Mouse (Mus musculus) T-helper 17 cell (primary cell): ENCODE measurements at regions not wholly inside any gene's neighbourhood (a gene's known extent, or its start where the extent isn't known, plus 50 kb on each side); places are given as distances from the start of the nearest gene placed in this dataset.

ENCODE experiments used
- in situ Hi-C, 2 experiments: fragments of 300-600 bp; cut with MboI, MseI; formaldehyde crosslinking; loops; 1 replicate in 1 of 2; 2 replicates in 1 of 2; pipeline ENCODE4 v1.15.1; 2025; ENCODE audit warnings: high pct_unique_total_duplicates in 2 of 2

DNA sequence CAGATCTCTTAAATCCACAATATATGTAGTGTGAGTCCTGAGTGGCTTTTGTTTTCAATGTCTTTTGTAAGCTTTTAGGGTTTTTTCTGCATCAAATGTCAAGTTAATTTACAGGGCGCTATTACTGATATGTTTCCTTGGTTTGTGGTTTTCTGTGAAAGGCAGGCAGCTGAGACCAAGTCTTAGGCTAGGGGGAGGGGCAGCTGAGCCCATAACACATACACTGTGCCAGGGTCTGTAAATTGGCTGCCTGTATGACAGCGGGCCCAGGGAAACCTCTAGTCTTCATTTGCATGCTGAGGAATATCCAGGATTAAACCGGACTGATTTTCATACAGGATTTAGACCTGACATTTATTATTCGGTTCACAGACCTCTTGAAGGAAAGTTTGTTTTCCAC lies 353.2 kb upstream of the Tmem161b start:
- in situ Hi-C loops, result no loop called here

DNA sequence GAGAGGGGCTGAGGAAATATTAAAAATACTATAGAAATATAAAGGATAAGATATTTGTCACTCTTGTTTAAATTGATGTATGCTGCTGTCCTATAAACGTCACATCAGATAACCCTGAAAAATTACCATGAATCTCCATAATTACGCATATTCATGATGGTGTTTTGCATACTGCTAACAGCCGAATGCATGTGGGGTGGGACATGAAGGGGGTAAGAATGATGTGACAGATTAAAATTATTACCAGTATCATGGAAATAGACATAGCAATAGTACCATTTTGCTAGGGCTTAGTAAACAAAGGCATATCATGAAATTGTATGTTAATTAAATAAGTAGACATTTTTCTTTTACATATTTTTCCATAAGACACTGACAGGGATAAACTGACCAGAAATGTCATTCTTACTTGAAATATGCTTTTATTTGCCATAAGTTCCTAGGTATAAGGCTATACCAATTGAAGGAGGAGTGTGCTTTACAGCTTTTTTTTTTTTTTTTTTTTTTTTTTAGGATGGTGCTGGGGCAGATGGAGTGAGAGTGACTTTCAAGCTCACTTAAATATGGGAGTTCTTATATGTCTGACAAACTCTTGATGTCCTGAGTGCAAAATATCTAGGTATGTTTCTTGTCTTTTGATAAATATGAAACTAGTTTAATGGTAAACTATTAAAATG lies 349.8 kb upstream of the Tmem161b start:
- in situ Hi-C loops, result no loop called here

DNA sequence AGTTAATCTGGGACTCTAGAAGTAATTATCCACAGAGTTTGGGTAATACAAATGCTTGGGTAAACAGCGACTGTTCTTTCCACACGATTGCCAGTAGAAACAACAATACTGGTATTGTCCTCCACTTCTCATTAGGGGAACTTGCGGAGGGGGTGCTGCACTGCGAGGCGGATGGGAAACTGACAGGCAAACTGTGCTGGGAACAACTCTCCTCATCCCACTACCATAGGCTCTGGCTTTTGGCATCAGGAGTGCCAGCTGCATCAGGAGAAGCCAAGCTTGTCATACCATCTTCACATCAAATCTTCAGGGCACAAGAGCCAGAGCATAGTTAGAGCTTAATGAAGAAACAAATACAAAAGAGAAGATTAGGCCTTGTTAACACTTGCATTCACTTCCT lies 349.2 kb upstream of the Tmem161b start:
- in situ Hi-C loops, result no loop called here

DNA sequence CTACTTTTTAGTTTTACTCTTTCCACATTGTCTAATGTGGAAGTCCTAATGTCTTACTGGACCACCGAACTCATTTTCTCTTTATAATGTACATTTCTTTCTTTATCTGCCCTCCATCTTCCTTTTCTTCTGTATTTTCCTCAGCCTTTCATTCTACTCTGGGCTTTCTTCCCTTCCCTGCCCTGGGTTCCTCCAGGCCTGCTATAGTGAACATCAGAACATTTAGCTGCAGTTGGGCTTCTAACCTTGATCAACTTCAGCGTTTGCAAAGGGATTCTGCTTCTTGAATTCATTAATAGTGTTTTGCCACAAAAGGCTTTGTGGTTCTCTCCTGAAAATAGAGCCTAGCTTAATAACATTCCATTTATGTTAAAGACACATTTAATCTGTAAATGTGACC lies 342.5 kb upstream of the Tmem161b start:
- in situ Hi-C loops, result no loop called here

DNA sequence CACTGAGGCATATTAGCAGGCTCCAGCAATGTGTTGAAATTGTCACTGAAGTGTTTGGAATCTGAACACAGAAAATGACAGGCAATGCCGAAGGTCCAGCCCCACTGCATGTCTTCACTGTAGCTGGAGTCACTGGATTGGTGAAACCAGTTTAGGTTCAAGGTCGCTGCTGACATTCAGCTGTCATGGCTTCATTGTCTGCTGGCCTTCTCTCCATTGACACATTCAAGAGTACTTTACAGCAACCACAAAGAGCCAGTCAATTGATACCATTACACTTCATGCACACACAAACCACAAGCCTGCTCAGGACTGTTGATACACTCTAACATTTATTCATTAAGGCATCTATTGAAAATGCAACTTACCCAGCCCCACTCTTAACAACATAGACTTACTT lies 341.8 kb upstream of the Tmem161b start:
- in situ Hi-C loops, result no loop called here

DNA sequence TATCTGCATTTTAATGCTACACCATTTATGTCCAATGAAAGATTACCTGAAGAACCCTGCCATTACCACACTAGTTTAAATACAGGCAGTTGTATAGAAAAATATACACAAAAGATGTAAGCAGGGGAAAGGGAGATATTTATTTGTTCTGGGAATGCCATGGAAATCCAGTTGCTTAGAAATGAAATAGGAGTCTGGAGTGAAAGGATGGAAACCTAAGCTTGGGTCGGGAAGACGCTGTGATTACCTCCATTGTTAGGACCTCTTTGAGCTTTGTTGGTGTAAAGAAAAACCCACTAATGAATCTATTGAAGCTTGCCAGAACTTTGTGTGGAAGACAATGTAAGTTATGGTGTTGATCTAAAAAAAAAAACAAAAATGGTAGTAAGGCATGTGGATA lies 341.3 kb upstream of the Tmem161b start:
- in situ Hi-C loops, result no loop called here

DNA sequence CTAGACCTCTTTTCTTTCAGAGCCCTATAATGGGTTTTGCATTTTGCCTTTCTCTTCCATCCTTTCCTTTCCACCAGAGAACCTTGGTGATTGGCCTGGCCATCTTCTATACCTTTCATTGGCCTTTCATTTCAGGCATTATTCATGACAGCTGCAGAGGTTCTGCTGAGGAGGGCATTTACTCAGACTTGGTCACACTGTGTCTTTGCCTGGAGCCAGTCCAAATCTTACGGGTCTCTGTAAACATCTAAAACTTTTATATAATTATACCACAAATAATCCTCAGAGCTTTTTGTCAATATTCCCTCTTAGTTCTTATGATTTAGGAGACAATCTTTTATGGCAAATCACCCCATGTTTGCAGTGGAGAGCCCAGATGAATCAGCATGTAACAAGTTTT lies 339.3 kb upstream of the Tmem161b start:
- in situ Hi-C loops, result no loop called here

DNA sequence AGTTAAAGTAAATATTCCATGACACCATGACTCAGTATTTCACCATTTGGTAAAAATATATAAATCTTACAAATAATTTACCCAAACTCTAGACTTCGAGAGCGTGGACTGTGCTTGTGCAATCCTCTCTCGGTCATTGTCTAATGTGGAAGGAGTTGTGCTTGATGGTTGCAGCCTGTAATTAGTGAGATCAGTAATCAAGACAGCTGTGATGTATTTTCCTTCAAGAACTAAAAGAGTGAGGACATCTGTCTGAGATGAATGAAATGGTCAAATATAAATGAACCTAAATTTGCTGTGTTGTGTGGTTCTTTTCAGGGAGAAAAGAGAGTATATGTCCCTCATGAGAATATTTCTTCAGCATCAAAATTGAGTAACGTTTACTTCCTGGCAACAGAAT lies 338.3 kb upstream of the Tmem161b start:
- in situ Hi-C loops, result no loop called here

DNA sequence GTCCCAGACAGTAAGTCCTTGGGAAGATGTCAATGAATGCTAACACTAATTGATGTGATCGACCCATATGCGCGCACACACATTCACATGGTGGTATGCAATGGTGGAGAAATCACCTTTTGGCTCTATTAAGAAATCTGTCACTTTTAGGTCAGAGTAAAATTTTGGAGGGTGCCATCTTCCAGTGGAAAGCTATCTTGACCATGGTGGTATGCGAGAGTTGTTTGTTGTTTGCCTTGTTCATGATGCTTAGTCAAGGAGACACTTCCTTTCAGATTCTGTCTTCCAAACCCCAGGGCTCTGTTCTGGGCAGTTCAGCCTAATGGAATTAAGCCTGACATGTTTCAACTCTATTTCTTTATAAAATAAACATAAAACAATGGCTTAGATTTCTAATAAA lies 337.9 kb upstream of the Tmem161b start:
- in situ Hi-C loops, result no loop called here

DNA sequence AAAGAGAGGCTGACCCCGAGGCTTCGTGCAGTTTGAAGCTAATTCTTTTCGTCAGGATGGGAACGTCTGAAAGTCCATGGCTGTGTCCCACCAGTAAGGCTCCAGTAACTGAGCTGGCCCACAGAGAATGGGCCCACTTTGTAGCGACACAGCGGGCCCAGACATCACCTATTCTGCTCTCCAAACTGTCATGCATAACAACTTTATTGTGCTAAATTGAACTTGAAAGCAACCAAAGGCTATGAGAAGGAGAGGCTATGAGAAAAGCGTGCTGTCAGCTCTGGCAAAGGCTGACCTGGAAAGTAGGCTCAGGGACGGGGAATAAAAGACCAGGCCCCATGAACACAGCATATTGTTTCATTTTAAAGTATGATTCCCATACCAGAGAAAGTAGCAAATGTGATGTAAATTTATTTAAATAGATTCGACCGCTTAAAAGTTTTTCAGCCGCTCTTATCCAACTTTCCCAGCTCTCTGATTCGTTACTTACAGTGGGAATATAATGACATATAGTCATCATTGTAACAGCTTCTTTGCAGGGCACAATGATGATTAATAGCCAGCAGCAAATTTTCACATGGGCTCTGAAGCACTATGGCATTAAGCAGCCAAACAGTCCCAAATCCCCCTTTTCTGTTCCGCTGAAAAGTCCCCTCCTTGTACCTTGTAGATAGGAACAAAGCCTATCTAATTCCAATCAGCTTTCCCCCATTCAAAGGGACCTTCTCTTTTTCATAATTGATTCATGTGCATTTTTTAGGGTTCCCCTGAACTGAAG lies 337.1 kb upstream of the Tmem161b start:
- in situ Hi-C loops, result no loop called here

DNA sequence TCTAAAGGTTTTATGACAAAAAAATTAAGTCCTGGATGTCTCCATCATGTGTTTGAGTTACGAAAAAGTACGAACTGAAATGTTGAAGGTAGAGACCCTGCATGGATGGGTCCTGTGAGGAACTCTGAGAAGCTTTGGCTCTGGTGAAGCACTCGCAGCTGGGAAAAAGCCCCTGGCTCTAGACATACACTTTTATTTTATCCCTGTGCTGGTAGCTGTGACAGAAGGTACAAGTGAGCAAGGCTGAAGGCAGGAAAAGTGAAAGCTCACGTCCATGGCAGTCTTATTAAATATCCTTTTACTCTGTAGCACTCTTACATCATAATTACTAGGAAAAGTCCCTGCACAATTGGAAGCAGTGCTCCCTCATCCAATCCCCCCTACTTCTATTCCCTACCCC lies 336.4 kb upstream of the Tmem161b start:
- in situ Hi-C loops, result no loop called here

DNA sequence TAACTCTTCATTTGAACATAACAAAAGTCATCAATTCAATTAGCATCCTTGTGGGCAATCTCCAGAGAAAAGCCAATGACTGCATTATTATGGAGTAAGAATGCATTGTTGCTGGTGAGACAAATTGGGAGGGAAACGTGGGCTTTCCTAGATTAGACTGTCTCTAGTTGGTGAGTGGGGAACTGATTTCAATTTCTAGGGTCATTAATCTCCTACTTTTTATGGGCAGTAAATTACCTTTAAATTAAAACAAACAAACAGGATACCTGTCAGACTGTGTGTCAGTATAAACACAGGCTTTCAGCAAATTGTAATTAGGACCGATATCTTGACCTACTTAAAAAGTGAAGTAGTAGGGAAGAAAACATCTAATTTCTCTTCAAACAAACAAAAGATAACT lies 307.4 kb upstream of the Tmem161b start:
- in situ Hi-C loops, result no loop called here

DNA sequence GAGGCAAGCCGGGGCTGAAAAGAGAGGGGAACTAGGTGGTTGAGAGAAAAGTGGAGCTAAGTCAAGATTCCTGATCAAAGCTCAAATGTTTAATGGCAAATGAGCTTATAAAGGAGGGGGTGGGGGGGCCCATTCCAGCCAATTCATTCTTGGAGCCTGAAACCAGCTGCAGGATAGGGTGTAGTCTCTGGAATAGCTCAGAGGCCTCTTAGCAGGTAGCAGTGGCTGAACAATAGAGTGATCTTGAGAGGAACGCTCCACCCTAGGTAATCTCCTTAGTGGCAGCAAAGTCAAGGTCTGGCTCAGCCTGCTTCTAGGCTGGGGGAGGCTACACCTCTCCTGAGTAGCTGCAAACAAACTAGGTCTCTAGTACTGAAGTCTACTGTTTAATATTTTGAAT lies 289.3 kb upstream of the Tmem161b start:
- in situ Hi-C loops, result no loop called here

DNA sequence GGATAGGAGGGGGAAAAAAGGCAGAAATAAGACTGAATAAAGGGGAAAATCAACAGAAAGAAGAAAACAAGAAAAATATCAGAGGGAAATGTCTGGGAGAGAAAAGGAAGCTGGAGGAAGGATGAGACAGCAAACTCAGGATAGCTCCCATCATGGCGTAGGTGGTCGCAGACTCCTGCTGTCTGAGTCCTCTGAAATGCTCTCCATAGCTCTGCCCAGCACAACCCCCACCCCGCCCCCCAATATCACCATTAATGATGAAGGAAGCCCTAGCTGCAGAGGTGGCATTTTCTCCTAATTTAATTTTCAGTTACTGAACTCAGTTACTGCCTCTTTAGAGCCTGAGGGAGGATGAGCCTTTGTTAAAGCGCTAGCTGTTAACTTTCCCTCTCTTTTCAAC lies 275.6 kb upstream of the Tmem161b start:
- in situ Hi-C loops, result no loop called here

DNA sequence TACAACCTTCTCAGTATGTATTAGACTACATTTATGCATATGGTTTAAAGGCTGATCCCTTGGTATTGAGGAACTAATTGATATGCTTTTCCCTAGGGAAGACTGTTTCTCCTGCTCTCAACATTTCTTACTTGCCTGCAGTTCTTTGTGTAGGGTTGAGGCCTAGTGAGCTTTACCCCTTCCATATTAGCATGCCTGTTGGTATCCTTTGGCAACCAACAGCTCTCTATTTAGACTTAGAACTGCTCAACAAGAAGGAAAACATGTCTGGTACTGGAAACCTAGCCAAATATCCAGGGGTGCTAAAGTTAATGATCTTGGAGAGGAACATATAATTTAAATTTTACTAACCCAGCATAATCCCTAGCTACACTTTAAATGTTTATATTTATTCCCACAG lies 270.9 kb upstream of the Tmem161b start:
- in situ Hi-C loops, result loop anchor here in 1 of 2 experiments (25.0 kb wide), 1 partner anchor 1961 kb away; no protein-coding TSS in a partner anchor

DNA sequence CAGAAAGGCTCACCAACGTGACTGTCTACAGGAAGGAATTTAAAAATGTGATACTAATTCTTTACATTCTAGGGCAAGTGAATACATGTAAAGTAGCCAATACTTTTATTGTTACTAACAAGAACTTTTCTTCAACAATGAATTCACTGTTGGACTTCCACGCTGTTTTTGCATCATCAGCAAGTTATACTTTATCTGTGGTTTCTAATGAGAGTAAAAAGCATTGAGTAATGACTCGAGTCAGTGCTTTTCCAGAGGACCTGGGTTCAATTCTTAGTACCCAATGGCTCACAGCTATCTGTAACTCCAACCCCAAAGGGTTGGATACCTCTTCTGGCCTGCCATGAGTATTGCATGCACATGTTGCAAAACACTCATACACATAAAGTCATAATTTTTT lies 270.3 kb upstream of the Tmem161b start:
- in situ Hi-C loops, result loop anchor here in 1 of 2 experiments (25.0 kb wide), 1 partner anchor 1960 kb away; no protein-coding TSS in a partner anchor

DNA sequence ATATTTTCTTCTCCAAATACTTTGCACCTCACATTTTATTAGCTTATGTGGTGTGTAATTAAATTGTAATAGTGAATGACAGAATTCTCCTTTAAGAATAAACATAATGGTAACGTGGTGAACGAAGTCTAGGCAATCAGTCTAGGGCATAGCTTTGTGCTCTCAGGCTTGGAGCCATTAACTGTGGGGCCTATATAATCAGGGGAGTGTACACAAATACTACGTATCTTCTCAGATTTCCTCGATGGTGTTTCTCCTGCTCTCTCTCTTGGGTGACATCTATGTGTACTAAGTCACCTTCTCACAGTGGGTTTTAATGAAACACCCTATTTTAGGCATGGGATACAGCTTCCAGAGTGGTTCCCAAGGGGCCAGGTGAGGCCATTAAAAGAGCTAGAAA lies 269.7 kb upstream of the Tmem161b start:
- in situ Hi-C loops, result loop anchor here in 1 of 2 experiments (25.0 kb wide), 1 partner anchor 1960 kb away; no protein-coding TSS in a partner anchor

DNA sequence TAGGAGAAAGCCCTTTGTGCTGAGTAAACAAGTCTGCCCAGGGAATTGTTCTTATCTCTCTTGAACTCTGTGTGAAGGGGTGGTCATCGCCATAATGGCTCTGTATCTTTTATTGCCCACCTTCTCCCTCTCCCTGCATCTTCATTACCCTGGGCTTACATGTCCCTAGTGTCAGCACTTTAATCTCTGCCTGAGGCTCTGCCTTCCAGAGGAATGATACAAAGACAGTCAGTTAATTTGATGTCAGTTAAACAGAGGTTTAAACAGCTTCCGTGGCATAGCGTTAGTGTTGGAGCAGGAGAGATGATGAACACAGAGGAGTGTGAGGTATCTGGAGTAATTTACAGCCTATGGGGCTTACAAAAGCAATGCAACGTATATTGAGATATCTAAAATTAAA lies 269.2 kb upstream of the Tmem161b start:
- in situ Hi-C loops, result loop anchor here in 1 of 2 experiments (25.0 kb wide), 1 partner anchor 1959 kb away; no protein-coding TSS in a partner anchor

DNA sequence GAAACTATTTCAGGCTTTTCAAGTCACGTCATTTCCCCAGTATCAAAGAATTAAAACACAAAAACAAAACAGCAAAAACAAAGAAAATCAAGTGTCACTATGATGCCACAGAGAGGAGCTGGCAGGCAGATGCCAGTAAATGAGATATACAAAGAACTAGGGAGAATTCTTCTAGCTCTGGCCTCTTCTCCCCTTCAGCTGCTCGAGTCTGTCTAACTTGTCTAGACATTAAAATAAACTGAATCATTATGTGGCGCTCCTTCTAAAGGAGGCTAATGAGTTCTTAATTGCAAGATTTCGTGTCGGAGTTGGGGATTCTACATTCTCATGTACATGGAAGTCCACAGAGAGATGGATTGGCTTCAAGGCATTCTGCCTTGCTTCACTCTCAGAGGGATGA lies 266.4 kb upstream of the Tmem161b start:
- in situ Hi-C loops, result loop anchor here in 1 of 2 experiments (25.0 kb wide), 1 partner anchor 1957 kb away; no protein-coding TSS in a partner anchor

DNA sequence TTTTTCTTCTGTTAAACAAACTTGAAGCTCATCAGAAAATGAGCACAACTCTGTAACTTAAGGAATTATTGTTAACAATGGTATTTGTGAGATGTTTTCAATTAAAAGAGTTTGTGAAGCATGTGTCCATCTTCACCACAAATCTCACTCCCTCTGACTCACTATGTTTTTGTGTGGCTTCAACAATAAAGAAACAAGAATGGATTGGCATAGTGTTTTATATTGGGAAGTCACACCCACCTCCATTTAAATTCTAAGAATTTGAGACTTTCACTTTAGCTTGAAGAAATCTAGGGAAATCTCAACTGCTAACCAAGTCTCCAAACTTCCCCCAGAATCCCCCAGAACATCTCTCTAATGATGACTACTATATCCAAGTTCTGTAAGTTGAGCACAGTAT lies 243.6 kb upstream of the Tmem161b start:
- in situ Hi-C loops, result no loop called here

DNA sequence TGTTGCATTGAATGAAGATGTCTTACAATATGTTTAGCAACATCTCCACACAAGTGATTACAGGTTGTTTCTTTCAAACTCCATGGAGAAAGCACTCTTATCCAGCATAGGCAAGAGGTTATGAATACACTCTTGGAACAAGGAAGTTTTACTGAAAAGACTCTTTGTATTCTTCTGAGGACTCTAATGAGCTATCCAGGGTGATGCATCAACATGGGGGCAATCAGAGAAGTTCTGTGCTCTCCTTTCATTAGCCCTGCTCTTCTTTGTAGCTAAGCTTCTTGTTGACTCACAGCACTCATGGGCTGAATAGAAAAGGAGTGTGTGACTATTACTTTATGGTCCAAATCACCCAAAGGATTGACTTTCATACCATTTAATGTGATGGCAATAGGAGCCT lies 242.6 kb upstream of the Tmem161b start:
- in situ Hi-C loops, result no loop called here

DNA sequence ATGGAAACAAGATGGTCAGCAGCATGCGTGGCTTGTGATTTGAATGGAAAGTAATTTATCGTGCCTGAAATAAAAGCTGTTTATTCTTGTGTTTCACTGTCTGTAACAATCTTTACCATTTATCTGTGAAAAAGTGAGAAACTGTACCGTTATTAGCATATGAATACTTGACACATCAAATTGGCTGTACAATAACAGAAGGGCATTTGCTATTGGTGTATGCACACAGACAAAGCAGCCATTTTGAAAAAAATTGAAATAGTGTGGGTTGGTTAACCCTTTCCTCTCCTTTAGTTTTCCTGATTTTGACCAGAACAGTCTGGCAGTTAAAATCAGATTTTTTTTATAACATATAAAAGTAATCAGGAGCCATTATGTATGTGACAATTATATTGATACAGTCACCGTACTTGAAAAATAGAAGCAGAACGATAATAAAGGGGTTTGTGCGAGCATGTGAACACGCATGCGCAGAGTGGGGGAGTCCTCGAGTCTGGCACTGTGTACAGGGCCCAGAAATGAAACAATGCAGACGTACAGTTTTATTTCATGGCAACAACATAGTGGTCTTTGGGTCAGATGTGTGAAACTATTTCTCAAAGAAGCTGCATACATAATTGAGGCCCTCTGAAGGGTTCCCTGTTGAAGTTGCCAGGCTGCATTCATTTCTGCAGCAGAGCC lies 237.3 kb upstream of the Tmem161b start:
- in situ Hi-C loops, result no loop called here
